Mouse (Mus musculus) frontal cortex, postnatal 36 days (tissue): ENCODE data around the gene Hcst.

Source experiments
- DNase-seq, 2 experiments: peaks; one replicate each; pipeline ENCODE4 v3.0.0; 2022; ENCODE audit warnings: low spot score in 2 of 2

The Hcst gene

GRCm38 (mm10) chr7:30434238-30434637, 14.6 kb upstream of the Hcst start:
- DNase-seq: no peak

GRCm38 (mm10) chr7:30431793-30432192, 12.1 kb upstream of the Hcst start:
- DNase-seq: peak; percentile 81 to 92

DNA sequence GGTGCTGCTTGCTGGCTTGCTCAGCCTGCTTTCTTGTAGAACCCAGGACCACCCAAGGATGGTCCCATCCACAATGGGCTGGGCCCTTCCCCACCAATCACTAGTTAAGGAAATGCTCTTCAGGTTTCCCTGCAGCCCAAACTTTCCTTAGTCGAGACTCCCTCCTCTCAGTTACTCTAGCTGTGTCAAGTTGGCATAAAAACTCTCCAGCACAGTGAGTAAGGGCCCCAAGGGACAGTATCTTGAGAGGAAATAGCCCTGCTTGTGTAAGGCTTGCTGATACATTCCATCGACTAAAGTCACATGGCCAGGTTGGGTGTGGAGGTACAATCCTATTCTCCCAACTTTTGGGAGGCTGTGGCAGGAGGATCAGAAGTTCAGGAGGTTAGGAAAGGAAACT, 10.5 kb upstream of the Hcst start:
- no peak for DNase-seq

DNA sequence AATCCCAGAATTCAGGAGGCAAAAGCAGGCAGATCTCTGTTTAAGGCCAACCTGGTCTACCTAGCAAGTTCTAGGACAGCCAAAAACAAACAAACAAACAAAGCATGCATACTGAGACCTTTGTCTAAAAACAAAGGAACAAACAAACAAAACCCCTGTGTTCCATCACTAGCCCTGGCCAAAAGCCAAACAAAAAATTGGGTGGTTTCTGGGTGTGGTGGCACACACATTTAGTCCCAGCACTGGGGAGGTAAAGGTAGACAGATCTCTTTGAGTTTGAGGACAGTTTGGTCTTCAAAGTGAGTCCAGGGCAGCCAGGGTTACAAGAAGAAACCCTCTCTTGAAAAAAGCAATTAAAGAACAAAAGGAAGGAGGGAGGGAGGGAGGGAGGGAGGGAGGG, 9.7 kb upstream of the Hcst start:
- DNase-seq: no peak

GRCm38 (mm10) chr7:30423071-30423641, 3.5 kb upstream of the Hcst start:
- peak; percentile 59 to 74 for DNase-seq

- no peak for DNase-seq
These were observed 2.9 kb upstream of the Hcst start for GRCm38 (mm10) chr7:30422560-30422959.

GRCm38 (mm10) chr7:30421890-30422435, 2.3 kb upstream of the Hcst start:
- DNase-seq: peak; percentile 93 to 96

DNA sequence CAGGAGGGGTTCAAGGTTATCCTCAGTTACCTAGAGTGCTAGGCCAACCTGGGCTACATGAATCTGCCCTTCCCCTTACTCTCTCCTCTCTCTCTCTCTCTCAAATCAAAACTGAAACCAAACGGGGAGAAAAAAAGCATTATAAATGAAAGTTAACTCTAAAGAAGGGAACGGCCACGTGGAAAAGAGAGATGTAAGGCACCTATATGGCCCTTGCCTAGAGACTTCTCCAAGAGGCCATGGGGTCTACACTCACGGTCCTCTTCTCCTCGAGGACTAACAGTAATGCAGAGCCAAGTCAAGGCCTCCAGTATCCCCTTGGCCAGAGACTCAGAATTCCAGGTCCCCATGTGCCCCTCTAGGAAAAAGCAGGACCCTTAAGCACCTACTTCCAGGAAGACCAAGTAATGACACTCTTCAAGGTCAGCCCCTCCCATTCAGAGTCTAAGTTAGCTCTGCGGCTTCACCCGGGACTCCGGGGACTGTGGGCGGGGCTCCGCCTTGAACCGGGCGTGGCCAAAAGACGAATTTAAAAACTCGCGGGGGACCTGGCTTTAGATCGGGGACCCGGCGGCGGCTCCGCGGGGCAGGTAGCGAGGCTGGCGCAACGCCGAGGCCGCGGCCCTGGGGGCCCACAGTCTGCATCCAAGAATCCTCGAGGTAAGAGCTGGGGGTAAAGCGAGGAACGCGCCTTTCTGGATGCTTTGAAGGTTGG, 1.7 kb upstream of the Hcst start, which contains the start of gene Nfkbid:
Nfkbid (plus strand) TSS at position 558 of the 715 bp plus-strand sequence.
- peak; percentile 48 to 52 for DNase-seq

GRCm38 (mm10) chr7:30420673-30421072, 1.0 kb upstream of the Hcst start:
- DNase-seq: no peak

DNA sequence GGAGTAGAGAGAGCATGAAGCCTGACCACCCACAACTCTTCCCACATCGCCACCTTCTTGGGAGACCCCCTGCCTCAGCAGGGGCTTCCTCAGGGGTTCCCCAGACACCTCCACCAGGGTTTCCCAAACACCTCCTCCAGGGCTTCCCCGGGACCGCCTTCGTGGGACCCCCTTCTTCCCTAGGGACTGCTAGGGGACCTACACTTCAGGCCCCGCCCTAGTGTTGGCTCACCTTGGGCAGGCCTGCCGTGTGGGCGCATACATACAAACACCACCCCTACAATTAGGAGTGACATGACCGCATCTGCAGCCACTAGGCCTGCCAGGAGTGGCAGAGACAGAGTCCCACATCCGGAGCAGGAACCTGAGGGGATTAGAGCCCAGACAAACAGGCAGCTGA, 1.8 kb downstream of the Hcst start:
- no peak for DNase-seq

- no peak for DNase-seq
These were observed 6.1 kb downstream of the Hcst start, which contains the start of gene Tyrobp for GRCm38 (mm10) chr7:30413596-30413995. TSS of gene Tyrobp (plus strand) at chr7:30413760.

DNA sequence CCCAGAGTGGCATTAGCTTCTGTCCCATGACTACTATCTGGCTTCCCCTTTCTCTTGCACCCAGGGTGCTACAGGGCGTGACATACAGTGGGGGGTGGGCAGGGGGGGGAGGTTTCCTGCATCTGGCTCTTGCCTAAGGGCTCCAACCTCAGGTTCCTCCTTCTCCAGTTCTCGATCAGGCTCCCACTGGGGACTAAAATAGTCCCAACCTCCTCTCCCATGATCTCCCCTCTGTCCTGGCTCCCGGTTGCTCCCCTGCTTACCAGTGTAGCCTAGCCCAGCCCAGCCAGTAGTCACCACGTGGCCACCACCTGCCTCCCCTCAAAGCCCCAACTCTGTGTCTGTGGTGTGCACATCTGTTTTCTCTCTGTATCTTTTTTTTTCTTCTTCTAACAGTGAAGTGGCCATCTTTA, 6.9 kb downstream of the Hcst start:
- no peak for DNase-seq

GRCm38 (mm10) chr7:30411023-30411422, 8.6 kb downstream of the Hcst start:
- DNase-seq: no peak

- no peak for DNase-seq
These were observed 9.9 kb downstream of the Hcst start for GRCm38 (mm10) chr7:30409789-30410188.

- DNase-seq: no peak
These were observed 11.0 kb downstream of the Hcst start for GRCm38 (mm10) chr7:30408639-30409038.

DNA sequence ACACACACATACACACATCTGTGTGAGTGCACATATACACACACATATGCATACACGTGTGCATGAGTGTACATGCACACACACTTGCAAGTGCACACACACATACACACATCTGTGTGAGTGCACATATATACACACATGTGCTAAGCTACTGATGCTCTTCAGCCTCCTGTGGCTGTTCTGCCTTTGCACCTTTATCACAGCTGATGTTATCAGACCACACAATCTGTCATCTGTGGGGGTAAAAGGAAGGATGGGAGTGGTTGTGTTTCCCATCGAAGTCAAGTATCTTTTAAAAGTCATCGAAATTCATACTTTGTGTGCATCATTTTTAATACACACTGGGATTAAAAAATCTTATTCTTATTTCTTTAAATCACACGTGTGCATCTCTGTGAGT, 17.3 kb downstream of the Hcst start:
- DNase-seq: no peak

GRCm38 (mm10) chr7:30399671-30400070, 20.0 kb downstream of the Hcst start:
- no peak for DNase-seq

GRCm38 (mm10) chr7:30394871-30395270, 24.8 kb downstream of the Hcst start:
- no peak for DNase-seq

DNA sequence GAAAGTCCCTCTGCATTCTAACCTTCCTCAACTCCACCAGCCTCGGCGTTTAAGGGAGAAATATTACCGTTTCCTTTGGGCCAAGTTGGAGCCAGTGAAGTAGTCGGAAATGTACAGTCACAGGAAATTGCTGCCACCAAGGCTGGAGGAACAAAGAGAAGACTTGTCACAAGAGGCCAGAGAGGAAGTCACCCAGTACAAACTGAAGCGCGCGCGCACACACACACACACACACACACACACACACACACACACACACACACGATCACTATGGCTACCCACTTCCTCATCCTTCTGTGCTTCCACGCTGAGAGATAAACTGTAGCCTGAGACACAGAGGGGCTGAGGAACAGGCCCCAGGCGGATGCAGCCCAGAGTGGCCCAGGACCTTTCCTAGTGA, 25.3 kb downstream of the Hcst start:
- no peak for DNase-seq

- no peak for DNase-seq
These were observed 26.0 kb downstream of the Hcst start for GRCm38 (mm10) chr7:30393631-30394030.

- no peak for DNase-seq
These were observed 26.7 kb downstream of the Hcst start for GRCm38 (mm10) chr7:30392746-30393520.

DNA sequence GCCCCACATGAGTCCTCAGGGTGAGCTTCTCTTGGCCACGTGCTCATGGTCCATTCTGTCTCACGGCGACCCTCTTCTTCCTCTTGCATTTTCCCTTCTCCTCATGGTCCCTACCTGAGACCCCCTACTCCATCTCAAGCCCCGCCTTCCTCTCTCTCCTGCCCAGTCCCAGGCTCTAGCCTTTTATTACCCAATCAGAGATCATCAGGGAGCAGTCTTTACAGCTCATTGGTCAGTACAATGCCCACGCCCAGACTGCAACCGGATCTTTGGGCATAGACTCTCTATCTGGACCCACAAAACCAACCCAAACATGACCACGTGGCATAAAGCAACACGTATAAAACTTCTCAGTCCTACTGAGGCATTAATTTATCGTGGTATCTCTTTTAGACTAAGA, 35.5 kb downstream of the Hcst start:
- DNase-seq: no peak
